Mouse (Mus musculus) intestine, postnatal 0 days (tissue): ENCODE data around the gene Arpc5. TPM values are rescaled to one million over a fixed set of nuclear protein-coding genes. Genes with fewer than 3 reads are reported as not detected.

Experiments
- ATAC-seq: fragments of 200-750 bp; cut with Nextera tagmentation; 2 replicates; pipeline ENCODE4 v1.8.0; 2017; ENCODE audit warnings: mild to moderate bottlenecking, moderate TSS enrichment, moderate library complexity
- H3K27ac ChIP-seq: fragments of 300-500 bp; sonication (generic); 2 replicates; pipeline ENCODE4 v1.5.1; 2014; ENCODE audit warnings: mild to moderate bottlenecking, low read depth, low read length, moderate library complexity
- H3K27me3 ChIP-seq: fragments of 300-500 bp; sonication (generic); replicated peaks from 2 replicates; pipeline ENCODE4 v1.6.1; 2014; ENCODE audit warnings: low read length, mixed read lengths; ENCODE audit not compliant: control insufficient read depth, insufficient read depth
- H3K36me3 ChIP-seq: fragments of 300-500 bp; sonication (generic); 2 replicates; pipeline ENCODE4 v1.6.1; 2014; ENCODE audit warnings: mild to moderate bottlenecking, moderate library complexity; ENCODE audit not compliant: control insufficient read depth, insufficient read depth
- H3K4me1 ChIP-seq: fragments of 300-500 bp; sonication (generic); replicated peaks from 2 replicates; pipeline ENCODE4 v1.6.1; 2014; ENCODE audit warnings: antibody characterized with exemption, low read length, mixed read lengths; ENCODE audit not compliant: control insufficient read depth, insufficient read depth
- H3K4me2 ChIP-seq: fragments of 300-500 bp; sonication (generic); replicated peaks from 2 replicates; pipeline ENCODE4 v1.6.1; 2014; ENCODE audit warnings: low read depth, mild to moderate bottlenecking, moderate library complexity
- H3K4me3 ChIP-seq: fragments of 300-500 bp; sonication (generic); 2 replicates; pipeline ENCODE4 v1.5.1; 2014; ENCODE audit warnings: low read depth, low read length
- H3K9ac ChIP-seq: fragments of 300-500 bp; sonication (generic); 2 replicates; pipeline ENCODE4 v1.6.1; 2014; ENCODE audit warnings: mild to moderate bottlenecking, low read depth, low read length
- H3K9me3 ChIP-seq: fragments of 300-500 bp; sonication (generic); 2 replicates; pipeline ENCODE4 v1.6.1; 2016; ENCODE audit warnings: mixed run types; ENCODE audit not compliant: control insufficient read depth
- CTCF ChIP-seq: sonication (generic); IDR thresholded peaks from 2 replicates; pipeline ENCODE4 v1.5.1; 2016; ENCODE audit warnings: low read depth, mild to moderate bottlenecking, control low read depth, antibody characterized with exemption, moderate library complexity
- WGBS: fragments of 180-500 bp; shearing (Covaris S2); extraction: QIAGEN DNeasy Blood & Tissue Kit; methylation state at CpG from one replicate; pipeline ENCODE4 v1.1.7; 2014; 5-methylcytosine and 5-hydroxymethylcytosine counted together
- polyA plus RNA-seq: library from polyadenylated mRNA; unstranded; fragments of >200 nt; fragmentation: Nextera tagmentation; extraction: Ambion mirVana; gene quantifications from 2 replicates; pipeline ENCODE4 v1.2.1, GENCODE M21; 2015

The Arpc5 gene
- polyA plus RNA-seq, 1 experiment from 2014 or later: 468 TPM

DNA sequence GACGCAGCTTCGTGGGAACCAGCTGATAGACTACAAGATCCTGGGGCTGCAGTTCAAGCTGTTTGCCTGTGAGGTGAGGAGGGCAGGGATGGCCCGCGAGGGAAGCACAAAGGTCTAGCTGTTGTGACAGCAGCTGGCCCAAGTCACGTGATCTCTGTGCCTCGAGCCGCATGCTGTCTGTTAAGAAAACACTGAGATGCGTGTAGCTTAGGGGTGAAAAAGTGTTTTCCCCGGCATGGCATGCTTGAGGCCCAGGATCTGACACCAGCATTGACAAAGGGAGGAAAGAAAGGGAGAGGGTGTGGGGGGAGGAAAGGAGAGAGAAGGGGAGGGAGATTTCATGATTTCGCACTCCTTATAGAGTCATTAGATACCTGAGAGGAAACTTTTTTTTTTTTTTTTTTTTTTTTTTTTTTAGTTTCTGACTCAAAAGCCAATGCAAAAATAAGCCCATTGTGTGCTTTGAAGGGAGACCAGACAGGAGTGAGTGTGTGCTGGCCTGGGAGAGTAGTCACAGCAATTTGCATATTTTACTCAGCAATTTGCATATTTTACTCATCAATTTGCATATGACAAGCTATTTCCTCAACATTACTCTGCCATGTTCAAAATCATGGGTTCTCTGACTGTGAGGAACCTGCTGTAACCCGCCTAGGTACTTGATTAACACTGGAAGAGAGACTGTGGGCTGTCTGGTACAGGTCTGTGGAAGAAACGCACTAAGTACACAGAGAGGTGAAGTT, 50.9 kb downstream of the Arpc5 start:
- Histone ChIP-seq H3K4me3 (no peak overlapping the region), H3K36me3 (no peaks in the 10 kb centered on the region; the same call in 1 of the 2 replicates), H3K27ac (peak overlapping the region; percentile 21; the same call in 1 of the 2 replicates), H3K9me3 (no peaks in the 10 kb centered on the region), H3K4me2 (no peak overlapping the region; the same call in 1 of the 2 replicates), H3K9ac (no peak overlapping the region), H3K27me3 (no peaks in the 10 kb centered on the region), H3K4me1 (no peaks in the 10 kb centered on the region; the same call in 1 of the 2 replicates)
- peak; percentile 47 for ATAC-seq
- 32% methylated on average over 12 of the region's 12 CpGs for WGBS
- TF ChIP-seq CTCF: 0 out of 2 replicates have a peak, but pooled peaks have one; percentile 15

DNA sequence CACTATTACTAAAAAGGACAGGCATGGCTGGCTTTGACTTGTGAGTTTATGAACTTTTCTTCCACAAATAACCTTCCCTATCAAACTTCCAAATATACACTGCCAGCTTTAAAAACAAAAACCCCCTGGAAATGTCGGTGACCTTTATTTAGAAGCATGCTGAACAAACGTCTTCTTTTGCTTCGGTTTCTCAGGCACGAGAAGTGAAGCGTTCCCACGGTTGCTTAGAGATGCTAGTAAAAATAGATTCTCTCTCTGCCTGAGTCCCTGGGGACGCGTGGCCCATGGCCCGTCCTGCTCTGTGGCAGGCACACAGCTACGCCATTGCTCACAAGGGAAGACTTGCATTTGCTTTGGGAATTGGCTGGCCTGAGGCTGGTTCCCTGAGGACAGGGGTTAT, 51.5 kb downstream of the Arpc5 start:
- peak overlapping the region; percentile 21; the same call in 1 of the 2 replicates for H3K27ac ChIP-seq

DNA sequence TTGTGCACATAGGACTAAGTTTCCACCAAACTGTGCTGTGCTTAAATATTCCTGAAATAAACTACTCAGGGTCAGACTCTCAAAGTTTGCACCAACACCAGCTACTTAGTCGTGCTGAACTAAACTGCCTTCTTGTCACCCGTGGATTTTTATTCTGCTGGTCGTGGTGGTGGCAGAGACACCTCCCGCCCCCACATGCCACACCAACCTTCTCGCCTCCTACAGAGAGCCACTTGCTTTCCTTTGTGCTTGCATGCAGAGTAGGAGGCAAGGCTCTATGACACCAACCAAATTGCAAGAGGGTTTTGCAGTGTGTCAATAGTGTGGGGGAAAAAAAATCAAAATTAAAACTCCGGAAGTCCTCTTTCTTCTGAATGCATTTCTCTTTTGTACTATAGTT, 53.2 kb downstream of the Arpc5 start:
- WGBS: 85% methylated on average over 6 of the region's 6 CpGs
- no peak overlapping the region for H3K4me2 ChIP-seq

More for the DNA sequence above, 51.5 kb downstream of the Arpc5 start:
- ATAC-seq: no peak
- no peak overlapping the region for H3K4me2 ChIP-seq
- H3K4me1 ChIP-seq: no peaks in the 10 kb centered on the region; the same call in 1 of the 2 replicates
- TF ChIP-seq CTCF: no peak
- WGBS: 56% methylated on average over 10 of the region's 10 CpGs
- H3K9me3 ChIP-seq: no peaks in the 10 kb centered on the region
- H3K9ac ChIP-seq: no peak overlapping the region
- H3K4me3 ChIP-seq: no peak overlapping the region
- H3K36me3 ChIP-seq: no peaks in the 10 kb centered on the region; the same call in 1 of the 2 replicates
- H3K27me3 ChIP-seq: no peaks in the 10 kb centered on the region

DNA sequence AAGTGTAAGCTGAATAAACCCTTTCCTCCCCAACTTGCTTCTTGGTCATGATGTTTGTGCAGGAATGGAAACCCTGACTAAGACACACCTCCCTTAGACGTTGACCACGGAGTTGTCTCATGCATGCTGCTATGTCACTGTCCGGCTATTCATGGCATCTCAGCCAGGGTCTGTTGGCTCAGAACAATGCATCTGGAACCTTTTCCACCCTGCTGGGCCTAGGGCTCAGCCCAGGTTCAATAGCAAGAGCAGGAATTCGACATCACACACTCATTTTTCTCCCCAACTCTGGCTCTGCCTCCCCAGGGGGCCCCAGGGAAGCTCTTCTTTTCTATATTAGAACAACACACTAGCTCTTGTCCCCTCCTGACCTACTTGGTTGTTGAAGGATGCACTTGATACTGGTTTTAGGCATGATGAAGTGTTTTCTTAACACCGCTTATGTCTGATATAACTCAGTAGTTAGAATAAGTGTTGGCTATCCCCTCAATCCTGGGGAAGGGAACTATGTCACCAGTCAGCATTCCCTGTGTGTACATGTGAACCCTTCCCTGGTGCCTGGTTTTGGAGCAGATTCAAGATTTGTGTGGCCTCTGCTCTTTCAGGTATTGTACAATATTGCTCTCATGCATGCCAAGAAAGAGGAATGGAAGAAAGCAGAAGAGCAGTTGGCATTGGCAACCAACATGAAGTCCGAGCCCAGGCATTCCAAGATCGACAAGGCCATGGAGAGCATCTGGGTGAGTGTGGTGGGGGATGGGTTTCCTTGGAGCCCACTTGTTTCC, 54.8 kb downstream of the Arpc5 start:
- Histone ChIP-seq H3K36me3 (no peaks in the 10 kb centered on the region; the same call in 1 of the 2 replicates), H3K27ac (no peak overlapping the region), H3K4me3 (no peak overlapping the region), H3K4me2 (no peak overlapping the region), H3K9me3 (no peaks in the 10 kb centered on the region), H3K27me3 (no peaks in the 10 kb centered on the region), H3K9ac (no peak overlapping the region), H3K4me1 (no peaks in the 10 kb centered on the region)
- TF ChIP-seq CTCF: no peak
- WGBS: 81% methylated on average over 7 of the region's 7 CpGs
- no peak for ATAC-seq

More for the DNA sequence above, 53.2 kb downstream of the Arpc5 start:
- ATAC-seq: no peak
- no peaks in the 10 kb centered on the region for H3K27me3 ChIP-seq
- no peak overlapping the region for H3K27ac ChIP-seq
- no peak overlapping the region for H3K4me3 ChIP-seq
- no peak overlapping the region for H3K9ac ChIP-seq
- H3K36me3 ChIP-seq: no peaks in the 10 kb centered on the region; the same call in 1 of the 2 replicates
- no peaks in the 10 kb centered on the region; the same call in 1 of the 2 replicates for H3K4me1 ChIP-seq
- no peaks in the 10 kb centered on the region for H3K9me3 ChIP-seq
- no peak for TF ChIP-seq CTCF

DNA sequence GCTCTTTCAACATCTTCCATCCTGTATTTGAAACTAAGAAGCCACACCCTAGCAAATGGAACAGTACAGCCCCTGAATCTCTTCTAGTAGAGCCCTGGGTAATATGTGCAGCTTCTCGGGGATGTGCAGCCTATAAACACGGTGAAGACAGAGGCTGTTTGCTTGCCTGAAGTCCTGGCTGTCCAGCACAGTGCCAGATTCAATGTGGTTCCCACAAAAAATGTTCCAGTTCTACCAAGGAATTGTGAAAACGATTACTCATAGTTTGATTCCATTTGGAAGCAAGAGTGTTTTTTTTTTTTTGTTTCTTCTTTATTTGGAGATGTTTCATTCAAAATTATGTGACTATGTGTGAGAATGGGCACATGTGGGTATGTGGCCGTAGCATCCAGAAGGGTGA, 55.4 kb downstream of the Arpc5 start:
- WGBS: 88% methylated on average over 4 of the region's 4 CpGs
- H3K9ac ChIP-seq: no peak overlapping the region
- no peak for ATAC-seq
- no peaks in the 10 kb centered on the region for H3K27me3 ChIP-seq
- no peaks in the 10 kb centered on the region; the same call in 1 of the 2 replicates for H3K36me3 ChIP-seq
- no peaks in the 10 kb centered on the region for H3K9me3 ChIP-seq
- H3K4me3 ChIP-seq: no peak overlapping the region
- no peak overlapping the region for H3K4me2 ChIP-seq
- H3K27ac ChIP-seq: no peak overlapping the region
- no peak for TF ChIP-seq CTCF
- no peaks in the 10 kb centered on the region for H3K4me1 ChIP-seq

DNA sequence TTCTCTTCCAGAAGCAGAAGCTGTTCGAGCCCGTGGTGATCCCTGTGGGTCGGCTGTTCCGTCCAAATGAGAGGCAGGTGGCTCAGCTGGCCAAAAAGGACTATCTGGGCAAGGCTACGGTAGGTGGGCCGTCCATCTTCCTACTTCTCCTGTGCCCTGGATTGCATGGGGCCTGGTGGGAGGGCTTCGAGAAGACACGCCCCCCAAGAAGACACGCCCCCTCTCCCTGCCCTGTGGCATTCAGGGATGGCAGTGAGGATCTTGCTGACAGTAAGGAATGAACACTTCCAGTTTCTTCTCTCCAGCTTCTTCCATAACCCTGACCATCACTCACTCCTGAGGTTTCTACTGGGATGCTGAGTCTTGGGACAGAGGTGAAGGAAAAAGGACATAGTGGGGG, 57.9 kb downstream of the Arpc5 start:
- no peak for ATAC-seq
- Histone ChIP-seq H3K4me2 (no peak overlapping the region), H3K9me3 (no peaks in the 10 kb centered on the region), H3K4me3 (no peak overlapping the region), H3K27ac (no peak overlapping the region), H3K4me1 (no peaks in the 10 kb centered on the region), H3K36me3 (no peaks in the 10 kb centered on the region; the same call in 1 of the 2 replicates), H3K27me3 (no peaks in the 10 kb centered on the region), H3K9ac (no peak overlapping the region)
- TF ChIP-seq CTCF: no peak
- 74% methylated on average over 9 of the region's 9 CpGs for WGBS

Other genes starting within 250 kb of the Arpc5 start
- gene Apobec4, start 16.0 kb upstream of the Arpc5 start, polyA plus RNA-seq: not detected in 2 replicates
- gene Rgl1, start 191 bp upstream of the Arpc5 start, polyA plus RNA-seq: 39.4 and 43.5 TPM in 2 replicates
- 9.1 and 9.7 TPM in 2 replicates for gene Ncf2, start 33.7 kb downstream of the Arpc5 start, polyA plus RNA-seq
- 11.4 and 12.3 TPM in 2 replicates for gene Smg7, start 136.1 kb downstream of the Arpc5 start, polyA plus RNA-seq
- 0.78 and 1.1 TPM in 2 replicates for gene Nmnat2, start 188.5 kb downstream of the Arpc5 start, polyA plus RNA-seq